Mouse (Mus musculus): ENCODE measurements around the gene Zswim3. TPM values are rescaled to one million over a fixed set of nuclear protein-coding genes. Genes with fewer than 3 reads are reported as not detected.

Zswim3 gene
- polyA plus RNA-seq, 1 experiment from 2014 or later: 4.3 TPM

GRCm38 (mm10) chr2:164770279-164770678, 34.6 kb upstream of the Zswim3 start:
- H3K4me1 ChIP-seq (replicated peaks): peaks cover 64% of the 10 kb centered on the region
- no peak for ATAC-seq (ENCODE audit: low read depth)
- no peaks in the 10 kb centered on the region for H3K27me3 ChIP-seq
- no peaks in the 10 kb centered on the region for H3K9me3 ChIP-seq (replicated peaks)
- DNase-seq: no peak
- peak overlapping the region; percentile 83 for H3K4me3 ChIP-seq (replicated peaks)
- H3K36me3 ChIP-seq: peaks cover 63% of the 10 kb centered on the region
- H3K27ac ChIP-seq: peak overlapping the region; percentile 95
- peak overlapping the region; percentile 96 for H3K9ac ChIP-seq
- WGBS (ENCODE audit: insufficient replicate concordance): under 1% methylated on average over 15 of the region's 15 CpGs
- H3K4me2 ChIP-seq: peak overlapping the region; percentile 78

- H3K9me3 ChIP-seq (replicated peaks): no peaks in the 10 kb centered on the region
- H3K4me2 ChIP-seq: peak overlapping the region; percentile 78
- H3K27me3 ChIP-seq: peaks cover under 1% of the 10 kb centered on the region
- peaks cover 55% of the 10 kb centered on the region for H3K36me3 ChIP-seq
- DNase-seq (no peak), ATAC-seq (ENCODE audit: low read depth) (no peak)
- peak overlapping the region; percentile 83 for H3K4me3 ChIP-seq (replicated peaks)
- peak overlapping the region; percentile 95 for H3K27ac ChIP-seq
- peaks cover 62% of the 10 kb centered on the region for H3K4me1 ChIP-seq (replicated peaks)
- peak overlapping the region; percentile 96 for H3K9ac ChIP-seq
- 64% methylated on average over 8 of the region's 8 CpGs for WGBS (ENCODE audit: insufficient replicate concordance)
Measured at GRCm38 (mm10) chr2:164771123-164771522, 33.8 kb upstream of the Zswim3 start.

- peaks cover 24% of the 10 kb centered on the region for H3K27me3 ChIP-seq
- peaks cover 49% of the 10 kb centered on the region for H3K4me1 ChIP-seq (replicated peaks)
- no peaks in the 10 kb centered on the region for H3K9me3 ChIP-seq (replicated peaks)
- WGBS (ENCODE audit: insufficient replicate concordance): 59% methylated on average over 14 of the region's 14 CpGs
- DNase-seq (no peak), ATAC-seq (ENCODE audit: low read depth) (peak; percentile 6)
- H3K36me3 ChIP-seq: peaks cover 32% of the 10 kb centered on the region
- H3K4me2 ChIP-seq: peak overlapping the region; percentile 78
- H3K27ac ChIP-seq: peak overlapping the region; percentile 95
- H3K9ac ChIP-seq: peak overlapping the region; percentile 96
- peak overlapping the region; percentile 83 for H3K4me3 ChIP-seq (replicated peaks)
Measured at GRCm38 (mm10) chr2:164773229-164773988, 31.5 kb upstream of the Zswim3 start.

- Histone ChIP-seq H3K4me1 (replicated peaks) (peaks cover 48% of the 10 kb centered on the region), H3K36me3 (peaks cover 31% of the 10 kb centered on the region), H3K4me3 (replicated peaks) (peak overlapping the region; percentile 83), H3K27me3 (peaks cover 29% of the 10 kb centered on the region), H3K9me3 (replicated peaks) (no peaks in the 10 kb centered on the region), H3K27ac (peak overlapping the region; percentile 95), H3K9ac (peak overlapping the region; percentile 96), H3K4me2 (peak overlapping the region; percentile 78)
- DNase-seq (peak; percentile 55), ATAC-seq (ENCODE audit: low read depth) (peak; percentile 66)
- WGBS (ENCODE audit: insufficient replicate concordance): 29% methylated on average over 5 of the region's 5 CpGs
Measured at GRCm38 (mm10) chr2:164773989-164774364, 30.9 kb upstream of the Zswim3 start.

GRCm38 (mm10) chr2:164776130-164776529, 28.8 kb upstream of the Zswim3 start:
- Histone ChIP-seq H3K36me3 (peaks cover 23% of the 10 kb centered on the region), H3K9me3 (replicated peaks) (no peaks in the 10 kb centered on the region), H3K27me3 (peaks cover 46% of the 10 kb centered on the region), H3K4me1 (replicated peaks) (peaks cover 39% of the 10 kb centered on the region), H3K4me2 (no peak overlapping the region), H3K9ac (no peak overlapping the region), H3K27ac (no peak overlapping the region; the same call in 1 of the 2 replicates), H3K4me3 (replicated peaks) (no peak overlapping the region)
- DNase-seq: no peak
- WGBS (ENCODE audit: insufficient replicate concordance): 80% methylated on average over 6 of the region's 6 CpGs
- ATAC-seq (ENCODE audit: low read depth): no peak

- H3K27ac ChIP-seq: no peak overlapping the region
- H3K4me2 ChIP-seq: no peak overlapping the region
- ATAC-seq (ENCODE audit: low read depth) (no peak), DNase-seq (no peak)
- peaks cover 16% of the 10 kb centered on the region for H3K36me3 ChIP-seq
- H3K9ac ChIP-seq: no peak overlapping the region
- H3K9me3 ChIP-seq (replicated peaks): no peaks in the 10 kb centered on the region
- 52% methylated on average over 17 of the region's 17 CpGs for WGBS (ENCODE audit: insufficient replicate concordance)
- no peak overlapping the region for H3K4me3 ChIP-seq (replicated peaks)
- H3K27me3 ChIP-seq: peaks cover 51% of the 10 kb centered on the region
- peaks cover 36% of the 10 kb centered on the region for H3K4me1 ChIP-seq (replicated peaks)
Measured at GRCm38 (mm10) chr2:164776801-164777200, 28.1 kb upstream of the Zswim3 start.

- ATAC-seq (ENCODE audit: low read depth): no peak
- H3K9me3 ChIP-seq (replicated peaks): no peaks in the 10 kb centered on the region
- no peak overlapping the region for H3K4me2 ChIP-seq
- H3K9ac ChIP-seq: no peak overlapping the region
- H3K36me3 ChIP-seq: peaks cover 10% of the 10 kb centered on the region
- WGBS (ENCODE audit: insufficient replicate concordance): 71% methylated on average over 30 of the region's 30 CpGs
- H3K27me3 ChIP-seq: peaks cover 54% of the 10 kb centered on the region
- no peak overlapping the region for H3K27ac ChIP-seq
- H3K4me1 ChIP-seq (replicated peaks): peaks cover 32% of the 10 kb centered on the region
- DNase-seq: no peak
- H3K4me3 ChIP-seq (replicated peaks): no peak overlapping the region
Measured at GRCm38 (mm10) chr2:164777246-164778014, 27.5 kb upstream of the Zswim3 start.

- no peak for ATAC-seq (ENCODE audit: low read depth)
- no peak overlapping the region for H3K4me3 ChIP-seq (replicated peaks)
Measured at GRCm38 (mm10) chr2:164778015-164778287, 26.9 kb upstream of the Zswim3 start.

GRCm38 (mm10) chr2:164778809-164779208, 26.1 kb upstream of the Zswim3 start:
- Histone ChIP-seq H3K4me1 (replicated peaks) (peaks cover 19% of the 10 kb centered on the region), H3K9me3 (replicated peaks) (no peaks in the 10 kb centered on the region), H3K4me2 (no peak overlapping the region), H3K4me3 (replicated peaks) (no peak overlapping the region), H3K9ac (no peak overlapping the region), H3K36me3 (no peaks in the 10 kb centered on the region), H3K27ac (no peak overlapping the region), H3K27me3 (peaks cover 56% of the 10 kb centered on the region)
- DNase-seq: no peak
- no peak for ATAC-seq (ENCODE audit: low read depth)
- 74% methylated on average over 7 of the region's 7 CpGs for WGBS (ENCODE audit: insufficient replicate concordance)

More at GRCm38 (mm10) chr2:164778015-164778287, 26.9 kb upstream of the Zswim3 start:
- H3K4me1 ChIP-seq (replicated peaks): peaks cover 27% of the 10 kb centered on the region
- H3K4me2 ChIP-seq: no peak overlapping the region
- H3K27ac ChIP-seq: no peak overlapping the region
- peaks cover 54% of the 10 kb centered on the region for H3K27me3 ChIP-seq
- H3K9ac ChIP-seq: no peak overlapping the region
- 83% methylated on average over 11 of the region's 11 CpGs for WGBS (ENCODE audit: insufficient replicate concordance)
- no peak for DNase-seq
- H3K36me3 ChIP-seq: peaks cover 5% of the 10 kb centered on the region
- H3K9me3 ChIP-seq (replicated peaks): no peaks in the 10 kb centered on the region

- DNase-seq (no peak), ATAC-seq (ENCODE audit: low read depth) (no peak)
- WGBS (ENCODE audit: insufficient replicate concordance): 65% methylated on average over 8 of the region's 8 CpGs
- no peak within 1 kb of the TSS for H3K9ac ChIP-seq
- H3K4me3 ChIP-seq (replicated peaks): no peak within 1 kb of the TSS
- H3K27ac ChIP-seq: no peak within 1 kb of the TSS
- H3K27me3 ChIP-seq: peaks cover 63% of the 10 kb centered on the region
- no peaks in the 10 kb centered on the region for H3K9me3 ChIP-seq (replicated peaks)
- peaks cover 16% of the 10 kb centered on the region for H3K4me1 ChIP-seq (replicated peaks)
- H3K4me2 ChIP-seq: no peak within 1 kb of the TSS
- H3K36me3 ChIP-seq: no peaks in the 10 kb centered on the region
Measured at GRCm38 (mm10) chr2:164779481-164780086, 25.3 kb upstream of the Zswim3 start, which contains the start of gene Tnnc2. Tnnc2 (minus strand) TSS chr2:164779967.

- DNase-seq (no peak), ATAC-seq (ENCODE audit: low read depth) (no peak)
- no peak overlapping the region for H3K4me3 ChIP-seq (replicated peaks)
- H3K27ac ChIP-seq: no peak overlapping the region
- no peaks in the 10 kb centered on the region for H3K36me3 ChIP-seq
- peaks cover 35% of the 10 kb centered on the region for H3K4me1 ChIP-seq (replicated peaks)
- H3K9ac ChIP-seq: no peak overlapping the region
- peaks cover 76% of the 10 kb centered on the region for H3K27me3 ChIP-seq
- no peak overlapping the region for H3K4me2 ChIP-seq
- H3K9me3 ChIP-seq (replicated peaks): no peaks in the 10 kb centered on the region
- 61% methylated on average over 4 of the region's 4 CpGs for WGBS (ENCODE audit: insufficient replicate concordance)
Measured at GRCm38 (mm10) chr2:164781876-164782275, 23.0 kb upstream of the Zswim3 start.
